Mouse (Mus musculus) layer of hippocampus, postnatal 25 days (tissue): ENCODE measurements around the gene Rpl6. TPM values are rescaled to one million over a fixed set of nuclear protein-coding genes. Genes with fewer than 3 reads are reported as not detected.
A peak's percentile ranks its signal among the peaks of the same experiment; 100 is the strongest.

Experiments
- DNase-seq, 2 experiments: peaks; one replicate each; pipeline ENCODE4 v3.0.0; 2022; ENCODE audit warnings: mixed read lengths in 2 of 2, low spot score in 1 of 2; ENCODE audit errors: extremely low spot score in 1 of 2
- total RNA-seq, 2 experiments: library from RNA; stranded (reverse); gene quantifications; 2 replicates each; pipeline ENCODE4 v1.2.3; 2021

Rpl6 gene
- 100 to 1,000 TPM; 433 to 489 TPM for total RNA-seq

DNA sequence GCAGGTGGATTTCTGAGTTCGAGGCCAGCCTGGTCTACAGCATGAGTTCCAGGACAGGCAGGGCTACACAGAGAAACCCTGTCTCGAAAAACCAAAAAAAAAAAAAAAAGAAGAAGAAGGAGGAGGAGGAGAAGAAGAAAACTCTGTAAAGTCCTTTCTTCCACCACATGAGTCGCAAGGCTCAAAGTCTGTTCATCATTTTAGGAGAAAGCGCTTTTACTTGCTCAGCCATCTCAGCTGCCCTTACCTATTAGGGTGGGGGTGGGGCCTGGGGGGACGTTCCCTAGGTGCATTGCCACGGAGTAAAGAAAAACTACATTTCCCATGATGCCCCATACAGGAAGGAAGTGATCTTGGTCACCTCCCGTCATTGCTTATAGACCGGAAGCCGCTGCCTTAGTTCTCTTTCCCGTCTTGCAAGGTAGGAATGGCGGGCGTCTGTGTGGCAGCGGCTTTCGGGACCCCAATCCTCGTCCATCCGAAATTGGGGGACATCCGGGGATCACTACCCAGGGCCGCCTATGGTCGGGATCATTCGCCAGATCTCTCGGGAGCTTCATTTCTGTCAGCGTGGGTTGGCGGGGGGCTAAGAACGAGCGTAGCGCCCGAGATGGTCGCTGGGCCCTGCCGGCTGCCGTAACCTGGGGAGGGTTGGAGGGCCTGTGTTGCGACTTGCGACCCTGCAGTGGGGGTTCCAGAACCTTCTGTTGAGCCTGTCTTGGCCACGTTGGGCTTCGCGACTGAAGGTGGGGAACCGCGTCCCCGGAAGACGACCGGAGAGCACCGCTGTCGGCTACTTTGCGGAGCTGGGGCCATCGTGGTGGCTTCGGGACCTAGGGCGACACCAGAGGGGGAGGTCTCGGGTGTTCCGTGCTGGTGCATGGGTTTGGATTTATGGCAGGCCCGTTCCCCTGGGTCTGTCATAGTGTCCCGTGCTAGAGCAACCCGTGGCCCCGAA is at the start of gene Rpl6:
Rpl6 (plus strand) TSS at position 350 of the 958 bp plus-strand sequence.
- peak; percentile 63 to 72 for DNase-seq

DNA sequence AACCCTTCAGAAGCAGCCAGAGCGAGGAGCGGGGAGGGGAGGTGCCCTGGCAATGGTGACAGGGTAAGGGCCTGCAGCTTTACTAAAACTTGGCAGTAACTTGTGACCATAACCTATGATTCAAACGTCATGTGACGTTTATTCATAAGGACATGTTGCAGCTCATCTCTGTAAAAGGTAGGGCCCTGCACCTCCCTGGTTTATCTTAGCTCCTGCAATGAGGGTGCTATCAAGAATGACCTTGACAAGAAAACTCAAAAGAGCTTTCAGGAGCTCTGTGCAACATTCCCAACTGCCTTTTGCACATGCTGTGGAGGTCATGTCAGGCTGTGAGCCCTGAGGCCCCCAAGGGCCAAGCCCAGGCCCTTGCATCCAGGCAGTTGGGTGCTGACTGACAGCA is 48.2 kb upstream of the Rpl6 start:
- DNase-seq: no peak

DNA sequence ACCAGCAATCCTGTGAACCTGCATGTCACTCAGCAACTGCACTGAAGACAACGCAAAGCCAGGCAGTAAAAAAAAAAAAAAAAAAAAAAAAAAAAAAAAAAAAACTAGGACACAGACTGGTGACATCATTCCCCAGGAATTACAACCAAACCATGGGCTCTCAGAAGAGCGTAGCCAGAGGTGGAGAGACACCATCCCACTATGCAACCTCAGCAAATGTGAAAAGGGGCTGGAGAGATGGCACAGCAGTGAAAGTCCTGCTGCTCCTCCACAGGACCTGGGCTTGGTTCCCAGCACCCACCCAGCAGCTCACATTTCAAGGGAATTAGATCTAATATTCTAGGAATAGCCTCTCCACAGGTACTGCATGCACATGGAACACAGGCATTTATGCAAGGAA is 47.3 kb upstream of the Rpl6 start:
- DNase-seq: no peak

DNA sequence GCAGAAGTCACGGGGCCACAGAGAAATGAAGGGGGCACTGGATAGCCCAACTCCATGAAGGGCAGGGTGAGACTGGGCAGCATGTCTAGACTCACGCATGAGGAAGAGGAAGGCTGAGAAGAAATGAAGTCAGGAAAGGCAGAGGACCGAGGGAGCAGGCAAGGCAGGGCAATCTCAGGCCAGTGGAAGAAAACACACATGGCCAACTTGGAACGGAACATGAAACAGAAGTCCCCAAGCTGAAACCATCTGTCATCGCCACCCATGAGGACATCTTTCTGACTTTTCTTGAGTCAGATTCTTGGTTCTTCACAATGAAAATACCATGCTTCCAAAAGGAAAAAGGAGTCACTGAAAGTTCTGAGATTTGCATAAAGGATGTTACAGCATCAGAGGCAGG is 46.8 kb upstream of the Rpl6 start:
- no peak for DNase-seq

DNA sequence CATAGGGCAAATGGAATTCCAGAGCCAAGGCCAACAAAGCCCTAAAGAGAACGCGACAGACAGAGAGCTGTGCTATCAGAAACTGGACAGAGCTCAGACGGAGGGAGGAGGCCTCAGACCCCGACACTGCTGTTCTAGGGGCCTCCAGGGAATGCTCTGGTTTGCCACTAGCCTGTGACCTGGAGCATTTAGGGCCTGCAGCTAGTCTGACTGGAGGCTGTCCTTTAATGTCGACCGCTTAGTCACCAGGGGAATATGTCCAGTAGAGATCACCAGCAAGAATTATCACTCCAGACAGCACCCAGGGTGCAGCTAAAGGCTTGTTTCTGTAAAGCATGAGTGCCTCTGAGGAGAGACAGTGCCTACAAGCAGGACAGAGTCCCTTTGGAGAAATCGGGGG is 45.3 kb upstream of the Rpl6 start:
- no peak for DNase-seq

DNA sequence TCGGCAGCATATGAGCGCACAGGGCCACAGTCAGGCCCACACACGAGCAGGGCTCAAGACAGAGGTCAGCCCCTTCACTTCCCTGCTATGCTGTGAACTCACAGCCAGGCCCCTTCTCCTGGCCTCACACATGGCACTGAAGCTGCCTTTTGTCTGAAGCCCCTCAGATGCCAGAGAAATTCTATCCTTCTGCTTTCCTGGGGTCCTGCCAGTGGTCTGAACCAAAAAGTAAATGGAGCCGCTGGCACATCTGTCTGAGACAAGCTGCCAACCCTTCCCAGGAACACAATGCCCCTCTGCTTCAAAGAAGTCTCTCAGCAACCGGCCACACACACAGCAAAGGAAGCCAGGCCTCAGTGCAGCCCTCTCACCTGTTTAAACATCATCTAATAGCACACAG is 42.0 kb upstream of the Rpl6 start:
- no peak for DNase-seq

DNA sequence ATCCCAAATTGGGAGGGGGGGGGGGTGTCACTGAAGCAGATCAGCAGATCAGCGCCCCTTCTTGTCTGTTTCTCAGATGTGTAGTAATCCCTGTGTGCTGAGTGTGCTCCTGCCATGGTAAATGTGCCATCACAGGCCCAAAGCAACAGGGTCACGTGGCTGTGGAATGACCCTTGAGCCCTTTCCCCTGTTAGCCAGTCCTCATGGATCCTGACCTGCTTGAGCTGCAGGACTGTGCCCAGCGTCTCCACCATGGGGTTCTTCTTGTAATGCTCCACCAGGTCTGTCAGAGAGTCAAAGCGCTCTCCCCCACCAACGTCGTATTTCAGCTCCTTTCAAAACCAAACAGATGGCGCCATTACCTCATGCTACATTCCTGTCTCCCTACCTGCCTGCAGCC is 41.4 kb upstream of the Rpl6 start:
- no peak for DNase-seq

DNA sequence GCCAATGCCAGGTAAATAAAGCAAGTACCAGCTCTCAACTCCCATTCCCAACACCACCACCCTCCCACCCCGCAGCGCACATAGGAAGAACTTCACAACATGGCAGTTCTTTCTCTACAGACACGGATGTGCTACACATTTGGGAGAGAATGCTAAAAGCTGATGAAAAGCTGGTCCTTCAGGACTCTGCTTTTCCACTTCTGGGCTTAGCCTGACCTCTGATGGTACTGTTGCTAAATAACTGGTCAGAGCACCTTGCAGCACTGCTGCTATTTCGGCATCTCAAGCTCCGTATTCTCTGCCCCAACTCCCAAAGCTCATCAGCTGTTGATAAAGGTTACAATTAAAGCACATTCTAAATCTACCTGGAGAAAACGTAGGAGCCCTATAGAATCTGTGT is 37.4 kb upstream of the Rpl6 start:
- DNase-seq: no peak

DNA sequence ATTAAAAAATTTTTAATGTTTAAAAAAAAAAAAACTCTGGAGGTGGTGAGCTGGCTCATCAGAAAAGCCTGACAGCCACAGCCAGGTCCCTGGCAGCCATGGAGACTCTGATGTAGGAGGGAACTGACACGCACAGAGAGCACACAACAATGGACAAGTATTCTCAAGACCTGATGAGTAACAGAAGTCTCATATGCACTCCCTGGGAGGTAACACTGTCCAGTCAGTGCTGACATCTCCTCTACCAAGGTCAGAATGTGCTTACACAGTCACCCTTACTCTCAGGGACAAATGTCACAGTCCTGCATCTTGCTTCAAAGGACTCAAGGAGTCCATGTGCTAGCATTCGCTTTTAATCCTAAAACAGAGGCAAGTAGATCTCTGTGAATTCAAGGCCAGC is 34.7 kb upstream of the Rpl6 start:
- no peak for DNase-seq

DNA sequence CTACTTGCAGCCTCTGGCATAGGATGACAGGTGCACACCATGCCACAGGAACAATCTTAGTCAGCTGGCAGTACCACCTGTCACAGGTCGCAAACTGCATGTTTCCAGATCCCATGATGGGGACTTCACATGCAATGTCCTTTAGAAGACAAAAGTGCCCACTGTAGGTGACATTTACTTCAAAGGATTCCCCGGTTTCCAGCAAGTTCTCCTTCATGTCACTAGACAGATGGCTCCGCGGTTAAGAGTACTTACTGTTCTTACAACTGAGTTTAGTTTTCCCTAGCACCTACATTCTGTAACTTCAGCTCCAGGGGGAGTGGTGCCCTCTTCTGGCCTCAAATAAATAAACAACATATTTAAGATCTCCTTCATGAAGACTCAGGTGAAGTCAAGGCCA is 31.4 kb upstream of the Rpl6 start:
- no peak for DNase-seq

DNA sequence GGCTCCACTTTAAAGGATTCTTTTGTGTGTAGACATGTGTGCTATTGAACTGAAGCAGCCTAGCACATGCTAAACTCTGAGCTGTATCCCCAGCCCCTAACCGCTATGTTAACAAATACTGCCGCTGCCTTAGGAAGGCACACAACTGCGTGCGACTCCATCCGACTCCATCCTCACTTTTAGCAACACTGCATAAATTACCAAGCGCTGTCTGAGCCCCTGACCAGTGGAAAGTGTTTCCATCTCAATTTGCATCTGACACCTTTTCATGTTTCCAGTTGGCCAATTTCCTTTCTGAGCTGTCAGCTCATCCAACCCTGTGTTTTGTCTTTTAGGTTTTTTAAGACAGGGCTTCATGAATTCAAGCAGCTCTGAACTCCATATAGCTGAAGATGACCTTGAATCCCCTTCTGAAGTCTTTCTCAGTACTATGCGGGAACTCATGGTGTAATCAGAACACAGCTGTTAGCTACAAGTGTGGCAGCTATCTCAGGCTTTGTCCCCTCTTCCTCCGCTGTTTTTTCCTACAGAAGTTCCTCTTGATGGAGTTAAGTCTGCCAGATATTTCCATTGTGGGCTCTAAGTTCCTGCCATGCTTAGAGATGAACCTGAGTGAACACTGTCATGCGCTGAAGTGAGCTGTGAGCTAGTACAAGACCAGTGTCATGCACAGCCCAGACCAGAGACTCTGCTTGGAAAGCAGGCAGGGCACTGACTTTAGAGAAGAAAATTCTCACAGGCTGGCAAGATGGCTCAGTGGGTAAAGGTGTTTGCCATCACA is 25.0 kb upstream of the Rpl6 start:
- no peak for DNase-seq

DNA sequence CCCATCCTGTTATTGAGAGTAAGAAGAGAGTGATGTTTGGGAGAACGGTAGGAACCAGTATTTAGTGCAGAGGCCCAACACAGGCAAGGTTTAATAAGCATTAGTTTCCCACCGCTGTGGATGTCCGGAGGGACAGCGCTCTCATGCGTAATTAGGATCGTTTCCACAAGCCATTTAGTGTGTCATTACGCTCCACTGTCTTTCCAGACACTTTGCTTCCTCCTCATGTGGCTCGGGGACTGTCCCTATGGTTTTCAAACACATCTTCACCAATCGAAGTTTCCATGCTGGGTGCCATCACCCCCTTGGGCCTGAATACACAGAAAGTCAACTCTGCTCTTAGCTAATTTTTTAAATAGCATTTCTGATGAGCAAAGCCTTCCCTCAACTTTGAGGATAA is 21.0 kb upstream of the Rpl6 start:
- no peak for DNase-seq

DNA sequence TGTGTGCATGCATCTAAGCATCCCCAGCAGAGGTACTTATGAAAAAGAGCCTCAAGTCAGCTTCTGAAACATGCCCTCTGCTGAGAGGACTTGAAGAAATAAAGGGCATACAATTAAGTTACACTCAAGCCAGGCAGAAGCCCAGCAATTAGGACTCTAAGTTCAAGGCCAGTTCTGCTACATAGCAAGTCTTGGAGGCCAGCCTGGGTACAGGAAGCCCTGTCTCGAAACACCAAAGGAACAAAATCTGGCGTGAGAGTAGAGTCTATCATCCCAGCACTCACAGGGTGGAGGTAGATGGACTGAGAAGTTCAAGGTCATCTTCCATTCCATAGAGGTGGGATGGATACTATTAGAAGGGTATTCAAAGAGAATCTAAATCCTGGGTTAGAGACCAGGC is 19.9 kb upstream of the Rpl6 start:
- DNase-seq: no peak

DNA sequence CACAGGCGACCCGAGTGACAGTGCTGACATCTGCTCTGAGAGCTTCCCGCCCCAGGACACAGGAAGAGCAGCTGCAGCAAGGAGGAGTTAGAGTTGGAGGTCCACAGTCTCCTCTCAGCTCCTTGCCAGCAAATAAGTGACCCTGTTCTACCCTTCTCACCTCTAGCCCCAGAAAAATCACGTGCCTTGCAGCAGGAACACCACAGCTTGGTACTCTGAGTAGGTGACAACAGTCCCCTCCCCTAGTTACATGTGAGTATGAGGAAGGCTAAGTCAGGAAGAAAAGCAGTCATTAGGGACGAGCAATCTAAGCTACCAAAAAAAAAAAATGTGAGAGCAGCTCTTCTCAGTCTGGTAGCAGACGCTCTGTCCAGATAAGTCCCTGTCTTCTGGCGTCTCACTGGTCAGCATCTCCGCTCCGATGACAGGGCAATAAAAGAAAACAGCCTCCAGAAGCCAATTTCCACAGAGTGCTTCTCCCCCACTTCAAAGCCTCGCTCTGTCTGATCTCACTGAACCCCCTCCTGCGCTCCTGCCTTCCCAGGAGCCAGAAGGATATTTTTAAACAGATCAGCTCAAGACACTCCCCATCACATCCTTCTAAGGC is 19.2 kb upstream of the Rpl6 start:
- DNase-seq: no peak

DNA sequence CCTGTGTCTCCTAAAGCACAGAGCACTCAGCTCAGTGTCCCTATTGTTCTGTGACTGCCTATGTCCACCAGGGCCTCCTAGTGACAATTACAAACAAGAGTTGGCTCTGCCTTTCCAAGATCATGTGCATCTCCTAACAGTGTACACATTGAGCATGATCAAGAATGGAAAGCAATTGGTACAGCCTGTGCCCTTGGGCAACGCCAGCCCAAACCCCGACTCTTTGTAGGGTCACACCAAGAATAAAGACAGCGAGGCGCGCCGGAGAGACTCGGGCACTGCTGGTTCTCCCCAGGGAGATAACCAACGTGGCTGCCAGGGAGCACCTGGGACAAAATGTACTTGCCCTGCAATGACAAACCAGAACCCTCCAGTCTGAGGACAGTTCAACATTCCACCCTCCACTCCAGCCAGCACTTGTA is 16.7 kb upstream of the Rpl6 start:
- DNase-seq: no peak

DNA sequence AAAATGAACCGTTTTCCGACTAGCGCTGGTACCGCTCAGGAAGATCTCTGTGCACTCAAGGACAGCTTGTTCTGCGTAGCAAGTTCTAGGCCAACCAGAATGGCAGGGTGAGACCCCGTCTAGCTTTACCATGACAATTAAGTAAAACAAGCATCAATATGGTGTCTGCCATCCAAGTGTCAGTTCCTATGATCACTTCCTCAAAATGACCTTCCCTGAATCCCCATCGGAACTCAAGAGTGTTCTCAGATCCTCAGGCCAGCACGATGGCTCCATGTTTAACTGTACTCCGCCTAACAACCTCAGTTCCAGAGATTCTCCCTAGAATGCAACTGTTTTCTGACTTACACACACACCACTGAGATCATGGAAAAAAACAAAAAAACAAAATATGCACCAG is 16.0 kb upstream of the Rpl6 start:
- no peak for DNase-seq

DNA sequence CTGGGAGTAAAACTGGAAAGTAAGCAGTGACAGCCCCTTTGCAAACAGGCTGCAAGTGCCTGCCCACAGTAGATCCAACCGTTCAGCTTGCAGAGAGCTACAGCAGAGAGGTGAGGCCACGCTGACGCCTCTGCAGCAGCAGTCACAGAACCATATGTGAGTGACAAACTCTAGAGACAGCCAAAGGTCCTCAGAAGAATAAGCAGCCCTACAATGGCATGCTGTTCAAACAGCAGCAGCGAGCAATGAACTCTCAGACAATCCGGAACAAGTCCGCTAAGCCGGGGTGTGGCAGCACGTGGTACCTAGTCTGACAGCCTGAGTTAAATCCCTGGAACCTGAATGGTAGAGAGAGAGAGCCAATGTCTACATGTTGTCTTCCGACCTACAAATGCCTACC is 15.1 kb upstream of the Rpl6 start:
- DNase-seq: no peak

DNA sequence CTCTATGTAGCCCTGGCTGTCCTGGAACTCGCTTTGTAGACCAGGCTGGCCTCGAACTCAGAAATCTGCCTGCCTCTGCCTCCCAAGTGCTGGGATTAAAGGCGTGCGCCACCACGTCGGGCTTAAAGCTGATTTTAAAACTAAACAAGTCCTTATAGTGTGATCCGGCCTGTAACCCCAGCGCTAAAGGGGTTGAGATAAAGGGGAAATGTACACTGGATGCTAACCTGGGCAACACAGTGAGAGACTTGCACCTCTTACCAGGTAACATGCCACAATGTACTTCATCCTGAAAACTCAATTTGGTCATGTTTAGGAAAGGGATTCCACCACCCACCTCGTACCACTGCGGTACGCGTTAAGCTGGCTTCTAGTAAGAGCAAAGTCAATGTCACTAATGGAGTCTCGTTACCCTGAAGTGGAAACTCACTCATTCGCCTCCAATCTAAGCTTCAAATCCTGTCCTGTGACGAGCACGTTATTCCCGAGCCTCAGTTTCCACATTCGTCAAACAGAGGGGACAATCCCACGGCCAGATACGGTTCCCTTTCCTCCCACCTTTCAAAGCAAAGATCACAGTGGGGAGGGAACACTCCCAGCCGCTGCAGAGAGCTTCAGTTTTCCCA is 14.0 kb upstream of the Rpl6 start:
- DNase-seq: no peak

DNA sequence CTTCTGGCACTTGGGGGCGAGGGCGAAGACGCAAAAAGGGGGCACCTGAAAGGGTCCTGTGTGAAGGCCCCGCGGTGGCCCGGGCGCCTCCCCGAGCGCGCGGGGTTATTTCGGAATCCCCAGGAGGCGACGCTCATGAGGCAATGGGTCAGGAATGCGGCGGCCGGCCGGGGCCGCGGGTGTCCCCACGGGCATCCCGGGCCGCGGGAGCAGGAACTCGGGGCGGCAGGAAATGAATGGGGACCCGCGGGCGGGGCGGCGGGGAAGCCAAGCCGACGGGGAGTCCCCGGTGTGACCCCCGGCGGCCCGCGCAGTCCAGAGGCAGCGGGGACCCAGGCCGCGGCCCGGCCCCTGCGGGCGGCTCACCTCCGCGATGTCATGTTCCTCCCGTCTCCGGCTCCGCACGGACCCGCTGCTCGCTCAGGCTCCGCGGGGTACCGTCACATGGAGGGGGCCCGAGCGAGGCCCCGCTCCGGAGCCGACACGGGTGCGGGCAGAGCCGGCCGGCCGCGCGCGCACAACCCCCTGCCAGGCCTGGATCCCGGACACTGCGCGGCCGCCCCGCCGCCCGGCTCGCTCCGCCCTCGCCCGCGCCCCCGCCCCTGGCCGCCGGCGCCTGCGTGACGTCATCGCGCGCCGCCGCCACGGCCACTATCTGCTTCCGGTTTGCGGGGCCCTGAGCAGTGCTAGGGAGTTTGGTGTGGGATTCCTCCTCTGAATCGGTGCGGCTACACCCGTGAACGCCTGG is 13.3 kb upstream of the Rpl6 start, which contains the start of gene Ptpn11:
Ptpn11 (minus strand) TSS at position 562 of the 748 bp plus-strand sequence.
- DNase-seq: peak; percentile 74 to 77

DNA sequence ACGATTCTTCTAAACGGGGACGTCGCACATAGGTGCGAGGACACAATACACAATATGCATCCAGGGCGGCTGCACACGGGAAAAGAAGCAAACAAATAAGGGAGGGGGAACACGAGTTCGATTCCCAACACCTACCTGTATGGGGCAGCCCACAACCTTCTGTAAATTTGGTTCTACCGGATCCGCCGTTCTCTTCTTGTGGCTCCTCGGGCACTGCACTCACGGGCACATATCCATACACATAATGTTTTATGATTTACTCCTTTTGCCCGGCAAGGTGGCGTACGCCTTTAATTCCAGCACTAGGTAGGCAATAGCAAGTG is 12.7 kb upstream of the Rpl6 start:
- no peak for DNase-seq
